Mouse (Mus musculus) adrenal gland (tissue): ENCODE results near the gene Iqschfp.

Source experiments
- intact Hi-C: fragments of 180-260 bp; cut with DNase I; formaldehyde crosslinking; loops from one replicate; pipeline ENCODE4 v1.15.1; 2025

Gene Iqschfp

DNA sequence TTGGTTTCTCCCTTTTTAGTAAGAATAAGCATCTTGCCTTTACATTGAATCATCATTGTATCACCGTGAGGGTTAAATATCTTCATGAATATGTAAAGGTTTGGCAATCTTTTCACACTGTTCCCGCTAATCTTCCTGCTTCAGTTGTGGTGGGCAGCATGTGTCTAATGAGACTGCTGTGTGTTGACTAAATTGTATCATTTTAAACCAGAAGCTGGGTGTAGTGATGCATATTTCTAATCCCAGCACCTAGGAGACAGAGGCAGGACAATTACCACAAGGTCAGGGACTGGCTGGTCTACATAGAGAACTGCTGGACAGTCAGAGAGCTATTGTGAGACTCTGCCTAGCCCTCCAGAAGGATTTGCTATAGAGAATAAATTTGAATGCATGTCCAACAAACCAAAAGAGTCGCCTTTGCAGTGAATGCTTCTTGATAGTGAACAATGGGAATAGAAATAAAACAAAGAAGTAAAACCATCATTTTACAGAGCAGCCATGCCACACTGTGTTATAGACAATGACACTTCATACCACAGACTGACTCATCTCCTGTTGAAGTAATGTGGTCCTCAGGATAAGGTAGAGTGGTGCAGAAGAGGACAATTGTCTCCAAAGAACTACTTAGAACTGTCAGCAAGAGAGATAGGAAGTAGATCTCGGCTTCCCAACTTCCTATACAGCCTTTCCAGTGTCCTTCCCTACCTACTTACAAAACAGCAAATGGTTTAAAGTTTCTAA is 310.3 kb downstream of the Iqschfp start:
- intact Hi-C loops, result no loop called here

DNA sequence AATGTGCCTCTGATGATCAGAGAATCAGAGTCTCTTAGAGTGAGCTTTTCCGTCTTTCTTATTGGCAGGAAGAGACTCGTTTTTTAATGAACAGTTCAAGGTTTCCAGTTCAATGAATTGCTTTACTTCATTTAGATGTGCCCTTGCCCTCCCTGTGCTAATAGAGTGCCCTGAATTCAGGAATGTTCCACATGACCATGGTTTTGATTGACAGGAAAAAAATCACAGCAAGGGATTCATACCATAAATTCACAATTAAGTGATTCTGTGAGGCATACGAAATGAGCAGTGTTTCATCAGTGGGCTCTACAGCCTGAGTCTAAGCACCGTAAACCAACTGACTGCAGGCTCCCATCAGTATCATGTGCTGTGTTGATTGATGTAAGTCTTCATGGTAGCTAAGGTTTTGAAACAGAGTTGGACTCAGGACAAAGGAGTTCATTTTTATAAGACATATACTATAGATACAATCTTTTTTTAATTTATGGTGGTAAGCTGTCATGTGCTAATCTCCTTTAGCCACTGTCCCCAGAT is 312.0 kb downstream of the Iqschfp start:
- intact Hi-C loops, result no loop called here

DNA sequence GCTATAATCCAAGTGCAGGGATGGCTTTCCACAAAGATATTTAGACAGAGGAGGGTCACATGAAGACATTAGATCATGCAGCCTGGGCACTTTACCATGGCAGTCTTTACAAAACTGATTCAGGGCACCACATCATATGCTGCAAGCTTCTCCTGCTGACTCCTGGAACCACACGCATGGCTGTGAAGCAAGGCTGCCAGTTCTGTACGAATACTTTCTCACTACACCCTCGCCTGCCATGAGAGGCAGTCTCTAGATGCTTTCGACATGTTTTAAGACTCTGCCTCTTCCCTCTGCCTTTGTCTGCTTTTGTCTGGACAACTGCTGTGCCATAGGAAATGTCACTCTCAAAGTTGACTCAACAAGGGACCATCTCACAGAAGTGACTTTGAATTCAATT is 318.4 kb downstream of the Iqschfp start:
- intact Hi-C loops, result no loop called here

DNA sequence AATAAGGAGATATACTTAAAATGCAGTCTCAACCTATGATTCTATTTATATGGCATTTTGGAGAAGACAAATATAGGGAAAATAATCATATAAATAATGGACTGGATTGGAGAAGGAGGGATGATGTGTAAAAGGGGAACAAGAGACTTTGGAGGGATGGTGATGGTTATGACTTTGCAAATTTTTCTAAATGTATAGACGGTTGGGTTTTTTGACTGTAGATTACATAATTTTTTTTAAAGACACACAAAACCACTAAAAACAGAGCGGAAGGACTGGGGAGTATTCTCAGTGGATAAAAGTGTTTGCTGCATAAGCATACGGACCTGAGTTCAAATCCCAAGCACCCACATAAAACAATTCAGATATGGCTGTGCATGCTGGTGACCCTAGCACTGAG is 329.4 kb downstream of the Iqschfp start:
- intact Hi-C loops, result no loop called here

DNA sequence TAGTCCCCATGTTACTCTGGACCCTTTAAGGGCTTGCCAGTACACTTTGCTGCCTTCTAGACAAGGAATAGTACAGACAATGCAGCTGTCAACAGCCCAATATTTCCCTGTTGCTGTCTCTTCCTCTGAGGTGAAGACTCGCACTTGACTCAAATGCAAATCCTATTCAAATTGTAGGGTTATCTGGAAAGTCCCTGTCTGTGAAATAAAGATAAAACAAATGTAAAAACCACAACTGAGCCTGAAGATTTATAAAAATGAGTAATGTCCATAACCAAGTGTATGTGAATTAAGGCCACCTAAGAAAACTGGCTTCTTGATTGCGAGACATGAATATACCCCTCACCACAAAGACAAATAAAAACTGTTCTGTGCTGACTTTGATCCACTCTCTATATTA is 347.9 kb downstream of the Iqschfp start:
- intact Hi-C loops, result no loop called here

DNA sequence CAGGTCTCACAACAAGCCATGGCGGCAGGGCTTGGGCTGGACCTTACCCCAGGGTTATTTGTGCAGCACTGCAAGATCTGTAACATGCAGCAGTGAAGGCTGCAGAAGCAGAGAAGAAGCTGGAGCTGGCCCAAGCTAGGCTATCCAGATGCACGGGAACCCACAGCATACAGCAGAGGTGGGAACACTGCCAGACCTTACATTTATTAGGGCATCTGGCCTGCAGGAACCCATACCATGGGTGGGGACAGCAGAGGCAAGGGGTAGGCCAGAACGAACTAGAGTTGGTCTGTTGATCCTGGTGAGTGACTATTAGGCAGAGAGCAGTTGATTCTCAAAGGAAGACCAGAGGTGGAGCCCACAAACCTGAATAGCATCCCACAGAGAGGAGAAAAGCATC is 351.2 kb downstream of the Iqschfp start:
- intact Hi-C loops, result no loop called here

DNA sequence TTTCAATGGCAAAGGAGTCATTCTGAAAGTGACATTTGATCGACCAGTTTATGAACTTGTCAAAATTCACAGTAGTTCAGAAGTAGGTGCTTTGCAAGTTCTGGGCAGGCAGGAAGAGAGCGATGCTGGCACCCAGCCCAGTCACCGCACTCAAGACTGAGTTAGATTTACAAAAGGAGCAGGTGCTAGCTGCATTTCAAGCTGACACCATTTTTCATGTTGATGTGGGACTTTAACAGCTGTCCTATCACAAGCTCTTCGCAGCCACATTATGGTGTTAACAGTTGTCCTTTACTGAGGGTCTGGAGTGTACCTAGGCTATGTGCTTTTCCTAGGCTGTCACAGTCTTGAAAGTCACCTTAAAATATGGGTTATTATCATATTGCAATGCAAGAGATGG is 354.1 kb downstream of the Iqschfp start:
- intact Hi-C loops, result no loop called here

DNA sequence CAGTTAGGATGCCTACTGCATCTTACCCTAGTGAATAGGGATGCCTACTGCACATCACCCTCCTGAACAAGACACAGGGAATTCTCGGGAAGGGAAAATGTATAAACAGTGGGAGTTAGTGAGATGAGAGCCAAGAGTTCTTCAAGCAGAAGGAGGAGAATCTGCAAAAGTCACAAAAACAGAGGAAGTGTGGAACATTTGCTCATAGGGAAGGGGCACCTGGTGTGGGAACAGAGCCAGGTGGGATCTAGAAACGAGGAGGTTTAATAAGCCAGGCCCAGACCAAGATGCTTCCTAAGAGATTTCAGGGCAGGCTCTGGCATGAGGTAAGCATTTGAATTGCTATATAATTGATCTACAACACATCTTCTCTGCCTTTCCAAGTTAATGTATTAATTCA is 358.6 kb downstream of the Iqschfp start:
- intact Hi-C loops, result no loop called here

DNA sequence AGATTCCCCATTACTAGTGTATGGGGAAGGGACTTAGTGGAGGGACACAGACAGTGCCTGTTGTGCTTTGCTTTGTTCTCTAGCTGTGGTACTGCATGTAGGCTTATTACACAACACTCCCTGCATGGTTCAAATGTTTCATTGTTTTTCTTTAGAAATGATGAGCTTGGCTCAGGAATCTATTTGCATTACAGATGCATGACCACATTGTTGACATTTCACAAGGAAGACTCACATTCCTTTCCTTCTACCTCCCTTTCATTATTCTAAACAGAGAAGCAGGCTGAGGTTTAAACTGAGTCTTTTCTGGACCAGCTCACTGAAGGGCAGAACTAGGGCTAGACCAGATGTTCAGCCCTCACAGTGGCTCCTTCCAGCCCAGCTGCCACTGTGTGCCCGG is 360.3 kb downstream of the Iqschfp start:
- intact Hi-C loops, result no loop called here

DNA sequence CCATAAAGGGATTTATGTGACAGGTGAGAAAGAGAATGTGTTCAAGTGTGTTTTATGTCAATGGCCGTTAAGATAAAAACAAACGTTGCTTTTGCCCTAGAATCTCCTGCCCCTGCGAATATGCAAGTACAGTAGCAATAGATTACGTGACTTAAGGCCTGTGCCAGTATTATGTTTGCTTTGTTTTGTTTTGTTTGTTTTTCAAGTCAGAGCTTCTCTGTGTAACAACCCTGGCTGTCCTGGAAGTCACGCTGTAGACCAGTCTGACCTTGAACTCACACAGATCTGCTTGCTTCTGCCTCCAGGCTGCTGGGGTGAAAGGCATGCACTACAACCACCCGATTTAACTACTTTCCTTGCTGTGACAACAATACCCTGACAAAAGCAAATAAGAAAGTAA is 370.3 kb downstream of the Iqschfp start:
- intact Hi-C loops, result no loop called here

DNA sequence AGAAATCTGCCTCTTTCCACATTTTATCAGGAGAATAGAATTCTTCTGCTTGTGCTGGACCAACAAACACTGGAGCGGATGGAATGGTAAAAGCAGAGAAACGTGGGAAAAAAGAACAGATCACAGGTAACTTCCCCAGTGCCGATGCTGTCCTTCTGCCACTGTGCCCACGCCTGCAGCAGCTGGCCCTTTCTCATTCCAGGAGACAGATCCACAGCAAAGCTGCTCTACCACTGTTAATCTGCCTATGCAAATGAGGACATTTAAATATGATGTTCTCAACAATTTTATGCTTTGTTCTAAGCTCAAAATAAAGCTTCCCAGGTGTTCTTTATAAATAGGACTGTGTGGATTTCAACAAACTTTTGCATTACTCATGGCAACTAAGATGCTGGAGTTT is 375.9 kb downstream of the Iqschfp start:
- intact Hi-C loops, result no loop called here

DNA sequence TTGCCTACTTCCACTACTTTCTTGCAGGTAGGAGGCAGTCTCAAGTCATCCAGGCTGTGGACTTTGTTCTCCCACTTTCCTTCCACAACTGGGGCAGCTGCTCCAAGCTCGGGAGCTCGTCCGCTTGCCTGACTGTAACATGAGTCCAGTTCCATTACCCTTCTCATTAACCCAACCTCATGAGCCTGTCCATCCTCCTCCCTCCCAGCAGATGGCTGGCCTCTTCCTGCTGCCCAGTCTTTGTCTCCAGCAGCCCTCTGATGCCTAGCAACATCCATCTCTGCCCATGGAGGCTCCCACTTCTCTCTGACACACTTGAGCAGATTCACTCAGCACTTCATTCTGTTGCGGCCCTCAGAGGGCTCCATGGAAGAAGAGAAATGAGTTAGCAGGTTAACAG is 377.2 kb downstream of the Iqschfp start:
- intact Hi-C loops, result no loop called here

DNA sequence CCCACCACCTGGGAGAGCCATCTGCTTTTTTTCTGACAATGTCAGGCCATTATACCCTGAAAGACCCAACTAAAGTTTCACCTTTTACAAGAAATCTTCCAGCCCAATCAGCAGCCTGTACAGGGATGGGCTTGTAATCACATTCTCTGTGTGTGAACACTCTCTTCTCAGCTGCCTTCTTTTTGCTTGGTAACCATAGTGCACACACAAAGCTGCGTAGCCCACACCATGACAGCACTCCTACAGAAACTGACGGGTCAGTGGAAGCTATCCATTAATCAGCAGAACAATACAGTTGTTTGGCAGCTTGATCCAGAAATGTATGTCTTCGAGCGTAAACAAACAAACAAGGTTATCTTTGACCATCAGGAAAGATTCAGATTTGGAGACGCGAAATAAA is 378.2 kb downstream of the Iqschfp start:
- intact Hi-C loops, result no loop called here

DNA sequence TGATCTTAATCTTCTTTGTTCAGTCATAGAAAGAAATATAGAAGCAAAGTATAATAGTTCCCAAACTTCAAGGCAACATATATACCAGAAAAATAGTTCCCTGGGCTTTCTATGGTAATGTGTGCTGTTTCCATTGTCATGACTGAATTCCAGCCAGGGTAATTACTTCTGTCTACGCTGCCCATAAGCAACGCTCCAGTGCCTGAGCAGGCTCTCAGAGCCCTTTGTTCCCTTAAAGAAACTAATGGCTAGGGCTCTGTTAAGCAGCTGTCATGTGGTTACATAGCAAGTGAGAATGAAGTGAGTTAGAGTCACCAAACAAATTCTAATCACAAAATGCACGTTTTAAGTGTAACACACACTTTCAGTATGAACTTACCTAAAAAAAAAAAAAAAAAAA is 379.4 kb downstream of the Iqschfp start:
- intact Hi-C loops, result no loop called here

DNA sequence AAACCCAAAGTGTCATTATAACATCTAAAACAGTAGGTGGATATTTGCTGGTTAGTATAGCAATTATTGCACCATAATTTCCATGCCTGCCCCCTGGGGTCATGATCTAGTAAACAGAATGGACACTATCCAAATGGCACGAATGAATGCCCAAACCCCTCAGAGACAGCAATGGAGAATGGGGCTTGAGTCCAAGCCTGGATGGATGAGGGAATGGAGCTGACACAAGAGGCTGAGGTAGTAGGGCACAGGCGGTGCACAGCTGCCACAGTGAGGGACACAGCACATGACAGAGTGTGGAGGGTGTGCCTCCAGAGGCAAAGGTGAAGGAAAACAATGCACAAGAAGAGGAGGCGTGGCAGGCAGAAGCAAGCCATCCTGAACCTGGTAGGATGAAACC is 379.8 kb downstream of the Iqschfp start:
- intact Hi-C loops, result no loop called here

DNA sequence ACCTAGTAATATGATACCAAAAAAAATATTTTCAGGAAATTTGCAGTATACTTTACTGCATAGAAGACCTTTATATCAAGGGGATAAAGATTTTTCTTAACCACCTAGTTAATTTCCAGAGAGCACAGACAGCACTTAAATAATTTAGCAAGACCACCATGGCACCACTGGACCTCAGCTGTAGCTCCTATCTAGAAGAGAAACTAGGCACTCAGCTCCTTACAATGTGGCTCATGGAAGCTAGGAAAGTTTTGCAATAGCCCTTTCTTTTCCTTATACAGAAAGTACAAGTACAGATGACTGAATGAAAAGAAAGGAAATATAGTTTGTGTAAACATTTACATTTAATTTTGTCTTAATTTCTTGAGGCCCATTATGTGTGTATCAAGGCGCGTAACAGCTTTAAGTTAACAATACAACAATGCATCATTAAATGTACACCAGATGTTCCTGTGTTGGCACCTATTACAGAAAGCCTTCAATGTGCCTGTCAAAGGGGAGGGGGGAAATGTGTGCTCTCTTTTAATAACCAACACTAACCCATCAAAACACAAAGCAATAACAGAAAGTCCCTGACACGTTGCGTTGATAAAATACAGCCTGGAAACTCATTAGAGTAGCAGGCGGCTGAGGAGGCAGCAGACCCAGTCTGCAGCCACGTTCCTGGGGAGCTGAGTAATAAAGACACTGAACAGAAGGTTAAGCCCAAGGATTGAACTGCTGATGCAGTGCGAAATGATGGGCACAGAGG is 391.0 kb downstream of the Iqschfp start:
- intact Hi-C loops, result no loop called here

DNA sequence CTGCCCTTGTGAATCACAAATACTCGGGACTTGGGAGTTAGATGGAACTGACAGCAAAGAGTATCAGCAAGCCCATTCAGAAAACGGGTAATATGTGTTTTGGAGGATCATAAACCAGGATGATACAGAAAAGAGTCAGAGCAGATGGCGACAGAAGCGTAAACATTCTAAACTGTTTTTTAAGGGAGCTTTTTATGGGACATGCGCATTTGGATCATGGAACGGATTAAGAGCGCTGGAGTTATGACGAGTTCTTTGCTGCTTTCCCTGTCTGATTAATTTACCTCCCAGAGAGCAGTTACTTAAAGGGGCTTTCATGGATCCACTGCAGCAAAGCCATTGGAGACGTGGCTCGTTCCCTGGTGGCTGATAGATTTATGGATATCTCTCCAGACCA is 391.6 kb downstream of the Iqschfp start:
- intact Hi-C loops, result no loop called here

DNA sequence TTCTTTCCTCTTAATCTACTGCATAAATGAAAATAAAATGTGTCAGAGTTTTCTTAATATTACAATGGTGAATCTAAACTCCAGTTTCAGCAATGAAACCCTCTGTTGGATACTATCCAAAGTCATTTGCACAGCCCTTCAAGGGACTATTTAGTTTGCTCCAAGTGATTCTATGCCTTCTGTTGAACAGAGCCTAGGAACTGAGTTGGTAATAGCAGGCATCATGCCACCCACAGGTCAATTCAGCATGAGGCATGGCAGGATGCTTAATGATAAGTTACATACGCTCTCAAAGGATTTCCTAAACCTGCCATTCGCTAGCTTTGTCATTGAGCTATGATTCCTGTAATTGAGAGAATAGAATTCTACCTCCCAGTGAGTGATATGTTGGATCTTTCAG is 392.5 kb downstream of the Iqschfp start:
- intact Hi-C loops, result no loop called here

DNA sequence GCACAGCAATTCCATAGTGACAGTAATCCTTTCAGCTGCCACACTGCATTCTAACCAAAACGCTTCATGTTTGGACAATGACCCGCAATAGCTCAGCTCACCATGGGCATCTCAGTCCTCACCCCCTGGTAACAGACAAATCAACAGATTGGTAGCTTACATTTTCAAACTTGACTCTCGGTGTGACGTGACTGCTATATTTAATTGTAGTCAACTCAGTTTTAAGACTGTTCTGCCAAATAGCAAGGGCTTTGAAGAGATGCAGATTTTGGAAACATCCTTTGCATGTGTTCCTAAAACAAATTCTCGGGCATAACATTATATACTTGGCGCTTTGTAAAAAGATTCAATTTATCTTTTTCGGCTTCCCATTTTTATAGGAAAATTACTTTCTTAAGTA is 404.7 kb downstream of the Iqschfp start:
- intact Hi-C loops, result no loop called here

DNA sequence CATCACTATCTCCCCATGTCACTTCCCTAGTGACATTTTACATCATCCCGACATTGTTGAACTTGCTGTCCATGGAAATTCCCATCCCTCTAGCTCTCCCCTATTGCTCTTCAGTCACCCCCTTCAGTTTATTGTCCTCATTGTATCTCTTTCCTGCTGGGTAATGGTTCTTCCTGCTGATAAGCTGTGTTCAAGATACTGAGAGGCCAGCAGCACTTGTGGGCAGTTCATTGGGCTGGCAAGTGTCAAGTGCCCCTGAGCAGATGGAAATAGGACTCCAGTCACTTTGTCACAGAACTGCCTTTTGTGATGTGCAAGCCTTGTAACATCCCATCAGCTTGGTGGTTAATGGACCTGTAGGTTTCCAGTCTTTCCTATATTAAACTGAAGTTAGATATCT is 413.6 kb downstream of the Iqschfp start:
- intact Hi-C loops, result no loop called here

DNA sequence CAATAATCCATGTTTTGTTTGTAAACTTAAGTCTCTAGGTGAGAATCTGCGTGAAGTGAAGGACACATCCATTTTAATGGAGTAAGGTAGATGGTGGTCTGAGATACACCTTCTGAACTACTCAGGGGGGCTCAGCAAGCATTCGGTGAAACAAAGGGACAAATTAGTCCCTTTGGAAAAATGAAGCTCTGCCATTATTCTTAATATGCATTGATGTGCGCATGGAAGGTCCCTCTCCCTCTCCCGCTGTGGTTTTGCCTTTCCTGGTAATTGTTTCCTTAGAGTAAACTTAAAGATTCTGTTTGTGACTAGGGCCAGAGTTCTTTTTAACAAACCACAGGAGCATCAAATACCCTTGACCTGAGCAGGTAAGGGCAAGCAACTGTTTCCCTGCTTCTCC is 414.7 kb downstream of the Iqschfp start:
- intact Hi-C loops, result no loop called here

DNA sequence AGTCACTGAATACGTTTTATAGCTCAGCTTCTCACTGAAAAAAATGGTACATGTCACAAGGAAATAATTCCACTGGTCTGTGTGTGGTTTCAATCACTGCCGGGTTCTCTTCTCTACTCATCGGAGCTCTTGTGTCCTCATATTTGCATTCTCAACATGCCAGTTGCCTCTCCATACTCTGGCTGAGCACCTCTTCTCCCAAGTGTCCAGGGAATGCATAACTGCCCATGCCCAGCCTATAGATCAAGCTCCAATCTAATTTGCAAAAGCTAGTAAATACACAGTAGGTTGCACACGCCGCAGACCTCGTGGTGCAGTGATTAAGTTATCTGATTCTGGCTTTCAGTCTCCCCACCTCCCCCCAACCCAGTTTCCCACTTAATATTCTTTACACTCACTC is 433.5 kb downstream of the Iqschfp start:
- intact Hi-C loops, result no loop called here

DNA sequence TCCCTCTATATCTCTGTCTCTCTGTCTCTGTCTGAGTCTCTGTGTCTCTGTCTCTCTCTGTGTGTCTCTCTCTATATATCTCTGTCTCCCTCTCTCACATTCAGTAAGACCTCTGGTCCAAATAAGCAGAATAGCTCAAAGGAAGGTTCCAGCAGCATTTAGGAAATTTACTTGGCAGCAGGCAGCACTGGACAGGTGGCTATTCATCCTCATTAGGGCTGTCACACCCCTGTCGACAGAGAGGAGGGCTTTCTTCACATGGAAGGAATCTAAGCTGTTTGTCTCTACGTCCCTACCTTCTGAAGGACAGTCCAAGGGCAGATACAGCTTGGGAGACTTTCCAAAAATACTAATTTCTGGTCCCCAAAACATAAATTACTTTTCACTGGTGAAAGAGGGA is 440.5 kb downstream of the Iqschfp start:
- intact Hi-C loops, result no loop called here
